Mouse (Mus musculus): ENCODE results near the gene Atp2c1.

Atp2c1 gene

DNA sequence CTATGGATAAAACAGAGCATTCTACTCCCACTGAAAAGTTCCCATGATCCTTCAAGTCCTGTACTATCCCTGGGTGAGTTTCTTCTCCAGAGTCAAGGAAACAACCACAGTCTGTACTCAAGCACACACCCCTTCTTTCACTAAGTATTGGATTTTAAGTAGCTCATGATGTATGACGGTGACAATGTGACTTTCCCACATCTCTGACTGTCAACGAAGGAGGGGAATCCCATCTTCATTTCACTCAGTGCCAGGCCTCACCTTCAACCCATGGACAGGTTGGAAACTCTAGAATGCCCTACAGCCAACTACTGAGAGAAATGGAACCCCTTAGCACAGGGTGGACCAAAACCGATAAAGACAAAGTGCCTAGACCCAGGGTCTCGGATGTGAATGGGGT lies 160.9 kb downstream of the Atp2c1 start:
- DNase-seq (ENCODE audit: low read depth, low spot score), result no peak

DNA sequence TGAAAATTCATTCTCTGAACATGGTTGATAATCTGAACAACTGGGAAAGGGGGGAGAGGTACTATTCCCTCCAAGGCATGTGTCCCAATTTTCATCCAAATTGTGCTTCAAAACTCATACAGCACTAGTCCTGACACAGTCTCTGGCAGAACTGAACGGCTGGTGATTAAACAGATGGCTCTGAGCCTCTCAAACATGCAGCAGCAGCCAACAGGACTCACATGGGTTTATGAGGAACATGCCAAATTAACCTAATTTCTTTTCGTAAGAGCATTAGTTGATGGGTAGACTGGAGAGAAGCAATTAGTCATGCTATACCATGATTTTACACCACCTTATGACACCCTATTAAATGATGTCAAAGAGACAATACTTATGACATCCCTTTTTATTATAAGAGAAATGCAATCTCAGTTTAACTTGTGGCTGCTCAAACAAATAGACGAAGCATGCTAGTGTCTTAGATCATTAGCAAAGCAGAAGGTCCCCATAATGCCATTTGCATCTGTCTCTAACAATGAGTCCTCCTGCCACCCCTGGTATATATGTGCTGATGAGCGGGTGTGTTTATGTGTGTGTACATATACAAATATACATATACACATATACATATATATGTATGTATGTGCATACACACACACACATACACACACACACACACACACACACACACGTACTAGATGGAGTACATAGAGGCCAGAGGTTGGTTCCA lies 163.4 kb downstream of the Atp2c1 start:
- DNase-seq (ENCODE audit: low read depth, low spot score), result no peak

DNA sequence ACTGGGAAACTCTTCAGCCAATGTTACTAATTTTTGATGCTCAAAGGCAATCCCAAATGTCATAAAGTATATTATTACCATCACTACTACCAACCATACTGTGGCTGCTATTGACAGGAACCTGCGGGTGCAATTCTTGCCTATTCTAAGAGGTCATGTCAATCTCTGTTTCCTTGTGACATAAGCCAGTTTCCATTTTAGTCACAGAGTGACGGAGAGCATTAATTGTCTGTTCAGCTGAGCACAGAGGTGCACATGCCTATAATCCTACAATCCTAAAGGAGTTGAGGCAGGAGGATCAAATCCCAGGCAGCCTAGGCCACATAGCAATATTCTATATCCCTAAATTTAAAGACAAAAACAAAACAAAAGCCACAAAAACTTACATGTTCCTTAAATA lies 164.9 kb downstream of the Atp2c1 start:
- DNase-seq (ENCODE audit: low read depth, low spot score), result no peak

Measured in skeletal muscle tissue, adult 2 months (tissue).